Mouse (Mus musculus) stomach, postnatal 0 days (tissue): ENCODE results near the gene Lrrtm4. TPM values are rescaled to one million over a fixed set of nuclear protein-coding genes. Genes with fewer than 3 reads are reported as not detected.
A peak's percentile ranks its signal among the peaks of the same experiment; 100 is the strongest.

Source experiments
- ATAC-seq: fragments of 200-750 bp; cut with Nextera tagmentation; 2 replicates; pipeline ENCODE4 v1.8.0; 2017; ENCODE audit not compliant: low FRiP score, low TSS enrichment
- DNase-seq: peaks from one replicate; pipeline ENCODE4 v3.0.0-alpha.2; 2016; ENCODE audit warnings: low spot score
- H3K27ac ChIP-seq: fragments of 300-500 bp; sonication (generic); replicated peaks from 2 replicates; pipeline ENCODE4 v1.5.1; 2014; ENCODE audit warnings: mild to moderate bottlenecking, control low read depth
- H3K27me3 ChIP-seq: fragments of 300-500 bp; sonication (generic); 2 replicates; pipeline ENCODE4 v1.6.1; 2014; ENCODE audit warnings: low read length; ENCODE audit not compliant: control insufficient read depth, insufficient read depth
- H3K36me3 ChIP-seq: fragments of 300-500 bp; sonication (generic); 2 replicates; pipeline ENCODE4 v1.6.1; 2014; ENCODE audit warnings: low read length, mixed read lengths; ENCODE audit not compliant: control insufficient read depth, insufficient read depth
- H3K4me1 ChIP-seq: fragments of 300-500 bp; sonication (generic); replicated peaks from 2 replicates; pipeline ENCODE4 v1.6.1; 2014; ENCODE audit warnings: antibody characterized with exemption; ENCODE audit not compliant: control insufficient read depth, insufficient read depth
- H3K4me2 ChIP-seq: fragments of 300-500 bp; sonication (generic); replicated peaks from 2 replicates; pipeline ENCODE4 v1.6.1; 2014; ENCODE audit warnings: low read depth, mild to moderate bottlenecking, control low read depth, moderate library complexity
- H3K4me3 ChIP-seq: fragments of 300-500 bp; sonication (generic); 2 replicates; pipeline ENCODE4 v1.5.1; 2014; ENCODE audit warnings: low read depth, low read length, control low read depth
- H3K9ac ChIP-seq: fragments of 300-500 bp; sonication (generic); 2 replicates; pipeline ENCODE4 v1.6.1; 2014; ENCODE audit warnings: mild to moderate bottlenecking, low read length, control low read depth, mixed read lengths
- H3K9me3 ChIP-seq: fragments of 300-500 bp; sonication (generic); 2 replicates; pipeline ENCODE4 v1.6.1; 2016; ENCODE audit warnings: low read length; ENCODE audit not compliant: control insufficient read depth
- CTCF ChIP-seq: IDR thresholded peaks from 2 replicates; pipeline ENCODE4 v1.5.1; 2016; ENCODE audit warnings: antibody characterized with exemption, low read depth, mild to moderate bottlenecking, moderate library complexity
- EP300 ChIP-seq: optimal IDR thresholded peaks from 2 replicates; pipeline ENCODE3; 2016; ENCODE audit warnings: antibody characterized with exemption
- WGBS: fragments of 180-500 bp; shearing (Covaris S2); extraction: QIAGEN DNeasy Blood & Tissue Kit; methylation state at CpG from one replicate; pipeline ENCODE4 v1.1.7; 2014; 5-methylcytosine and 5-hydroxymethylcytosine counted together
- polyA plus RNA-seq: library from polyadenylated mRNA; unstranded; fragments of >200 nt; fragmentation: Nextera tagmentation; extraction: Ambion mirVana; gene quantifications from 2 replicates; pipeline ENCODE4 v1.2.1, GENCODE M21; 2015

Lrrtm4 gene
- polyA plus RNA-seq, 1 experiment from 2014 or later = 0.67 TPM

- H3K4me2 ChIP-seq = no peak overlapping the region
- H3K4me3 ChIP-seq = no peak overlapping the region
- no peaks in the 10 kb centered on the region for H3K4me1 ChIP-seq
- ATAC-seq (no peak), DNase-seq (no peak)
- no peak overlapping the region for H3K27ac ChIP-seq
- 30% methylated on average over 4 of the region's 4 CpGs for WGBS
- TF ChIP-seq CTCF = no peak
- no peak for TF ChIP-seq EP300
- no peaks in the 10 kb centered on the region for H3K27me3 ChIP-seq
- no peaks in the 10 kb centered on the region for H3K9me3 ChIP-seq
- no peaks in the 10 kb centered on the region for H3K36me3 ChIP-seq
- no peak overlapping the region for H3K9ac ChIP-seq
Measured at GRCm38 (mm10) chr6:80263972-80264371, 245.3 kb downstream of the Lrrtm4 start.

- no peak overlapping the region for H3K27ac ChIP-seq
- TF ChIP-seq EP300 (no peak), CTCF (no peak)
- no peaks in the 10 kb centered on the region for H3K9me3 ChIP-seq
- DNase-seq (no peak), ATAC-seq (no peak)
- H3K36me3 ChIP-seq = no peaks in the 10 kb centered on the region
- no peaks in the 10 kb centered on the region for H3K4me1 ChIP-seq
- H3K4me2 ChIP-seq = no peak overlapping the region
- no peaks in the 10 kb centered on the region for H3K27me3 ChIP-seq
- no peak overlapping the region for H3K4me3 ChIP-seq
- H3K9ac ChIP-seq = no peak overlapping the region
Measured at GRCm38 (mm10) chr6:80264584-80264983, 245.9 kb downstream of the Lrrtm4 start.

GRCm38 (mm10) chr6:80265746-80266145 lies 247.1 kb downstream of the Lrrtm4 start:
- no peaks in the 10 kb centered on the region for H3K9me3 ChIP-seq
- no peaks in the 10 kb centered on the region for H3K36me3 ChIP-seq
- H3K4me2 ChIP-seq = no peak overlapping the region
- ATAC-seq (no peak), DNase-seq (no peak)
- no peak overlapping the region for H3K4me3 ChIP-seq
- no peak overlapping the region for H3K9ac ChIP-seq
- TF ChIP-seq CTCF (no peak), EP300 (no peak)
- no peaks in the 10 kb centered on the region for H3K27me3 ChIP-seq
- 29% methylated on average over 3 of the region's 3 CpGs for WGBS
- H3K4me1 ChIP-seq = no peaks in the 10 kb centered on the region
- H3K27ac ChIP-seq = no peak overlapping the region

GRCm38 (mm10) chr6:80286968-80287367 lies 268.3 kb downstream of the Lrrtm4 start:
- H3K27me3 ChIP-seq = no peaks in the 10 kb centered on the region
- no peaks in the 10 kb centered on the region for H3K36me3 ChIP-seq
- peak; percentile 39 for TF ChIP-seq CTCF
- TF ChIP-seq EP300 = no peak
- no peaks in the 10 kb centered on the region for H3K9me3 ChIP-seq
- H3K27ac ChIP-seq = no peak overlapping the region
- no peaks in the 10 kb centered on the region for H3K4me1 ChIP-seq
- H3K9ac ChIP-seq = no peak overlapping the region
- no peak overlapping the region for H3K4me2 ChIP-seq
- H3K4me3 ChIP-seq = no peak overlapping the region
- WGBS = 95% methylated on average over 1 of the region's 1 CpGs
- DNase-seq = no peak
- no peak for ATAC-seq

GRCm38 (mm10) chr6:80301871-80302270 lies 283.2 kb downstream of the Lrrtm4 start:
- H3K4me1 ChIP-seq = no peaks in the 10 kb centered on the region
- no peak overlapping the region for H3K9ac ChIP-seq
- no peak for ATAC-seq
- no peaks in the 10 kb centered on the region for H3K27me3 ChIP-seq
- H3K27ac ChIP-seq = no peak overlapping the region
- no peak overlapping the region for H3K4me3 ChIP-seq
- no peaks in the 10 kb centered on the region for H3K36me3 ChIP-seq
- no peak for DNase-seq
- H3K4me2 ChIP-seq = no peak overlapping the region
- TF ChIP-seq CTCF = no peak
- TF ChIP-seq EP300 = no peak
- H3K9me3 ChIP-seq = no peaks in the 10 kb centered on the region

- Histone ChIP-seq H3K4me3 (no peak overlapping the region), H3K9ac (no peak overlapping the region), H3K27ac (no peak overlapping the region), H3K36me3 (no peaks in the 10 kb centered on the region), H3K27me3 (no peaks in the 10 kb centered on the region), H3K4me2 (no peak overlapping the region), H3K4me1 (no peaks in the 10 kb centered on the region), H3K9me3 (no peaks in the 10 kb centered on the region)
- ATAC-seq = no peak
- DNase-seq = no peak
- WGBS = 79% methylated on average over 1 of the region's 1 CpGs
- TF ChIP-seq EP300 (no peak), CTCF (no peak)
Measured at GRCm38 (mm10) chr6:80303568-80303967, 284.9 kb downstream of the Lrrtm4 start.
